Mouse (Mus musculus): Measurements from ENCODE around the gene Isyna1.
"Not testable (repeated sequence)": the region's sequence is repeated elsewhere in the genome, so short reads cannot be mapped to it uniquely, and the experiment has no call there.

The Isyna1 gene

GRCm38 (mm10) chr8:70574915-70575314, 19.3 kb upstream of the Isyna1 start:
- DNase-seq (ENCODE audit: low spot score in 2 of 2): no peak

GRCm38 (mm10) chr8:70577207-70577606, 17.0 kb upstream of the Isyna1 start:
- DNase-seq (ENCODE audit: low spot score in 2 of 2): no peak

GRCm38 (mm10) chr8:70583476-70584387, 10.4 kb upstream of the Isyna1 start:
- DNase-seq (ENCODE audit: low spot score in 2 of 2): no peak

- no peak for DNase-seq (ENCODE audit: low spot score in 2 of 2)
Observed at GRCm38 (mm10) chr8:70584606-70585257, 9.4 kb upstream of the Isyna1 start.

GRCm38 (mm10) chr8:70585258-70585652, 8.9 kb upstream of the Isyna1 start:
- no peak for DNase-seq (ENCODE audit: low spot score in 2 of 2)

- DNase-seq (ENCODE audit: low spot score in 2 of 2): not testable (repeated sequence)
Observed at GRCm38 (mm10) chr8:70587955-70588354, 6.2 kb upstream of the Isyna1 start.

GRCm38 (mm10) chr8:70591569-70591968, 2.6 kb upstream of the Isyna1 start:
- no peak for DNase-seq (ENCODE audit: low spot score in 2 of 2)

GRCm38 (mm10) chr8:70593173-70593572, 1.0 kb upstream of the Isyna1 start:
- no peak for DNase-seq (ENCODE audit: low spot score in 2 of 2)

- peak in 1 of 2 experiments; percentile 36 for DNase-seq (ENCODE audit: low spot score in 2 of 2)
Observed at GRCm38 (mm10) chr8:70594621-70595564, 720 bp downstream of the Isyna1 start.

- no peak for DNase-seq (ENCODE audit: low spot score in 2 of 2)
Observed at GRCm38 (mm10) chr8:70595811-70596210, 1.6 kb downstream of the Isyna1 start.

GRCm38 (mm10) chr8:70596216-70596615, 2.0 kb downstream of the Isyna1 start:
- DNase-seq (ENCODE audit: low spot score in 2 of 2): no peak

GRCm38 (mm10) chr8:70596775-70597416, 2.7 kb downstream of the Isyna1 start:
- no peak for DNase-seq (ENCODE audit: low spot score in 2 of 2)

GRCm38 (mm10) chr8:70597417-70598272, 3.5 kb downstream of the Isyna1 start:
- DNase-seq (ENCODE audit: low spot score in 2 of 2): no peak

- peak in 1 of 2 experiments; percentile 81 for DNase-seq (ENCODE audit: low spot score in 2 of 2)
Observed at GRCm38 (mm10) chr8:70598283-70598682, 4.1 kb downstream of the Isyna1 start.

- DNase-seq (ENCODE audit: low spot score in 2 of 2): peak in 1 of 2 experiments; percentile 37
Observed at GRCm38 (mm10) chr8:70598722-70599121, 4.5 kb downstream of the Isyna1 start.

GRCm38 (mm10) chr8:70599507-70600290, 5.5 kb downstream of the Isyna1 start:
- DNase-seq (ENCODE audit: low spot score in 2 of 2): no peak

GRCm38 (mm10) chr8:70600473-70601270, 6.5 kb downstream of the Isyna1 start:
- DNase-seq (ENCODE audit: low spot score in 2 of 2): no peak

GRCm38 (mm10) chr8:70601271-70601649, 7.1 kb downstream of the Isyna1 start:
- peak in 1 of 2 experiments; percentile 76 for DNase-seq (ENCODE audit: low spot score in 2 of 2)

Data from frontal cortex, postnatal 25 days (tissue).